Mouse (Mus musculus) limb, embryonic 14.5 days (tissue): ENCODE results near the gene 1700018G05Rik. TPM values are rescaled to one million over a fixed set of nuclear protein-coding genes. Genes with fewer than 3 reads are reported as not detected.
A peak's percentile ranks its signal among the peaks of the same experiment; 100 is the strongest.
"Not testable (repeated sequence)": the region's sequence is repeated elsewhere in the genome, so short reads cannot be mapped to it uniquely, and the experiment has no call there.

Source experiments
- ATAC-seq: fragments of 200-750 bp; cut with Nextera tagmentation; 2 replicates; pipeline ENCODE4 v1.8.0; 2017; ENCODE audit warnings: low read depth, moderate number of reproducible peaks, moderate TSS enrichment; ENCODE audit not compliant: low FRiP score
- DNase-seq: peaks from one replicate; pipeline ENCODE4 v3.0.0-alpha.2; 2015; ENCODE audit warnings: low spot score
- H3K27ac ChIP-seq: fragments of 300-500 bp; sonication (generic); replicated peaks from 2 replicates; pipeline ENCODE4 v1.5.1; 2014; ENCODE audit warnings: low read depth, mild to moderate bottlenecking, low read length, moderate library complexity, mixed read lengths
- H3K27me3 ChIP-seq: fragments of 300-500 bp; sonication (generic); 2 replicates; pipeline ENCODE4 v1.6.1; 2014; ENCODE audit warnings: low read length, mixed read lengths; ENCODE audit not compliant: control insufficient read depth, insufficient read depth
- H3K36me3 ChIP-seq: fragments of 300-500 bp; sonication (generic); 2 replicates; pipeline ENCODE4 v1.6.1; 2014; ENCODE audit warnings: mild to moderate bottlenecking, low read length, moderate library complexity, mixed read lengths; ENCODE audit not compliant: control insufficient read depth, insufficient read depth
- H3K4me1 ChIP-seq: fragments of 300-500 bp; sonication (generic); 2 replicates; pipeline ENCODE4 v1.6.1; 2014; ENCODE audit warnings: antibody characterized with exemption, low read length, mixed read lengths; ENCODE audit not compliant: control insufficient read depth, insufficient read depth
- H3K4me2 ChIP-seq: fragments of 300-500 bp; sonication (generic); replicated peaks from 2 replicates; pipeline ENCODE4 v1.6.1; 2014; ENCODE audit warnings: low read depth, mild to moderate bottlenecking, low read length, moderate library complexity; ENCODE audit not compliant: severe bottlenecking
- H3K4me3 ChIP-seq: fragments of 300-500 bp; sonication (generic); replicated peaks from 2 replicates; pipeline ENCODE4 v1.5.1; 2014; ENCODE audit warnings: low read length
- H3K9ac ChIP-seq: fragments of 300-500 bp; sonication (generic); 2 replicates; pipeline ENCODE4 v1.6.1; 2014; ENCODE audit warnings: mild to moderate bottlenecking, low read depth, low read length, moderate library complexity; ENCODE audit not compliant: severe bottlenecking
- H3K9me3 ChIP-seq: fragments of 300-500 bp; sonication (generic); 2 replicates; pipeline ENCODE4 v1.6.1; 2016; ENCODE audit warnings: low read length; ENCODE audit not compliant: control insufficient read depth
- POLR2A ChIP-seq: fragments of 200-500 bp; IDR thresholded peaks from 2 replicates; pipeline ENCODE4 v1.8.0; 2012; ENCODE audit warnings: inconsistent platforms, mild to moderate bottlenecking, moderate library complexity, borderline replicate concordance; ENCODE audit not compliant: insufficient read depth, insufficient read length; ENCODE audit errors: extremely low read depth
- WGBS: fragments of 180-500 bp; shearing (Covaris S2); extraction: QIAGEN DNeasy Blood & Tissue Kit; methylation state at CpG from one replicate; pipeline ENCODE4 v1.1.7; 2014; 5-methylcytosine and 5-hydroxymethylcytosine counted together
- polyA plus RNA-seq, 2 experiments: library from polyadenylated mRNA; depleted of rRNA in 1 of 2; stranded (reverse) in 1 of 2; unstranded in 1 of 2; fragments of >200 nt; fragmentation: Nextera tagmentation in 1 of 2; extraction: Ambion mirVana in 1 of 2; gene quantifications; 2 replicates each; pipeline versions ENCODE4 v1.2.1 to v1.2.3; 2012 to 2014

1700018G05Rik gene
- polyA plus RNA-seq (2012; rRNA removed) (not detected in 2 replicates), polyA plus RNA-seq (2014; fragmentation: Nextera tagmentation; extraction: Ambion mirVana) (not detected in 2 replicates)

GRCm38 (mm10) chrX:102928072-102928471 is at the start of gene 1700018G05Rik:
Gene 1700018G05Rik, plus strand, starts transcription at chrX:102928372.
- H3K36me3 ChIP-seq, H3K4me2 ChIP-seq, H3K4me1 ChIP-seq, H3K9ac ChIP-seq, DNase-seq, ATAC-seq, H3K27me3 ChIP-seq, H3K4me3 ChIP-seq, H3K27ac ChIP-seq, H3K9me3 ChIP-seq: not testable (repeated sequence)
- 86% methylated on average over 4 of the region's 6 CpGs for WGBS

GRCm38 (mm10) chrX:102908587-102908986 is 19.6 kb upstream of the 1700018G05Rik start, which contains the start of the genes Dmrtc1a and 1700011M02Rik:
Gene Dmrtc1a, minus strand, starts transcription at chrX:102908687.
Gene 1700011M02Rik, plus strand, starts transcription at chrX:102908905.
- not testable (repeated sequence) for H3K27me3 ChIP-seq

GRCm38 (mm10) chrX:102914823-102915222 is 13.3 kb upstream of the 1700018G05Rik start:
- DNase-seq, H3K9ac ChIP-seq, H3K4me1 ChIP-seq, H3K27ac ChIP-seq, H3K36me3 ChIP-seq, H3K4me3 ChIP-seq, H3K27me3 ChIP-seq, ATAC-seq, H3K9me3 ChIP-seq, H3K4me2 ChIP-seq: not testable (repeated sequence)
- WGBS = 67% methylated on average over 1 of the region's 1 CpGs

More at GRCm38 (mm10) chrX:102908587-102908986, 19.6 kb upstream of the 1700018G05Rik start, which contains the start of the genes Dmrtc1a and 1700011M02Rik:
- H3K27ac ChIP-seq, ATAC-seq, H3K4me3 ChIP-seq, H3K9me3 ChIP-seq, DNase-seq, H3K36me3 ChIP-seq, H3K4me2 ChIP-seq, H3K4me1 ChIP-seq, H3K9ac ChIP-seq: not testable (repeated sequence)
- WGBS = 89% methylated on average over 5 of the region's 9 CpGs

GRCm38 (mm10) chrX:102926707-102927106 is 1.5 kb upstream of the 1700018G05Rik start:
- not testable (repeated sequence) for H3K27ac ChIP-seq, H3K27me3 ChIP-seq, H3K4me1 ChIP-seq, ATAC-seq, H3K4me3 ChIP-seq, H3K9ac ChIP-seq, H3K9me3 ChIP-seq, H3K36me3 ChIP-seq, H3K4me2 ChIP-seq
- 30% methylated on average over 4 of the region's 4 CpGs for WGBS
- peak; percentile 22 for DNase-seq

- H3K9ac ChIP-seq = peak overlapping the region; percentile 74
- WGBS = 50% methylated on average over 12 of the region's 12 CpGs
- no peaks in the 10 kb centered on the region for H3K4me1 ChIP-seq
- peak overlapping the region; percentile 61 for H3K4me2 ChIP-seq
- DNase-seq (no peak), ATAC-seq (no peak)
- H3K27me3 ChIP-seq = peaks cover 5% of the 10 kb centered on the region; the same call in 1 of the 2 replicates
- no peaks in the 10 kb centered on the region for H3K9me3 ChIP-seq
- H3K27ac ChIP-seq = no peak overlapping the region
- TF ChIP-seq POLR2A = no peak
- H3K36me3 ChIP-seq = no peaks in the 10 kb centered on the region
- H3K4me3 ChIP-seq = peak overlapping the region; percentile 51
Observed at GRCm38 (mm10) chrX:102932992-102933570, 4.9 kb downstream of the 1700018G05Rik start.
